Mouse (Mus musculus) C2C12 (cell line): ENCODE results near the gene Rapsn.

ENCODE experiments used
- CEBPB ChIP-seq: IDR thresholded peaks from one replicate; pipeline ENCODE4 v1.6.1; 2011; ENCODE audit warnings: low read depth, mild to moderate bottlenecking, control low read depth, moderate library complexity
- CTCF ChIP-seq: IDR thresholded peaks from one replicate; pipeline ENCODE4 v1.5.1; 2011; ENCODE audit not compliant: control insufficient read depth, insufficient read depth, insufficient read length
- FOSL1 ChIP-seq: IDR thresholded peaks from one replicate; pipeline ENCODE4 v1.8.0; 2011; ENCODE audit warnings: mild to moderate bottlenecking, low read length; ENCODE audit not compliant: poor library complexity, insufficient read depth, severe bottlenecking
- MAX ChIP-seq: IDR thresholded peaks from one replicate; pipeline ENCODE4 v1.6.1; 2011; ENCODE audit warnings: mild to moderate bottlenecking, control low read depth
- MYOD1 ChIP-seq: IDR thresholded peaks from one replicate; pipeline ENCODE4 v1.6.1; 2011; ENCODE audit warnings: low read depth; ENCODE audit not compliant: control insufficient read depth, insufficient read length
- MYOG ChIP-seq: IDR thresholded peaks from one replicate; pipeline ENCODE4 v1.6.1; 2011; ENCODE audit not compliant: control insufficient read depth, insufficient read length; ENCODE audit errors: extremely low read depth
- USF1 ChIP-seq: IDR thresholded peaks from one replicate; pipeline ENCODE4 v1.6.1; 2011; ENCODE audit warnings: low read depth, mild to moderate bottlenecking, control low read depth, moderate library complexity

GRCm38 (mm10) chr2:91072092-91072491 is 36.7 kb downstream of the Rapsn start:
- TF ChIP-seq CTCF (no peak), USF1 (no peak), FOSL1 (no peak), MYOD1 (no peak), MYOG (no peak), MAX (no peak), CEBPB (no peak)
